Mouse (Mus musculus): ENCODE measurements around the gene Lrrc31. TPM values are rescaled to one million over a fixed set of nuclear protein-coding genes. Genes with fewer than 3 reads are reported as not detected.

Lrrc31 gene
- polyA plus RNA-seq, 1 experiment = not detected

GRCm38 (mm10) chr3:30646761-30647160 lies 52.9 kb downstream of the Lrrc31 start:
- no peak overlapping the region for H3K4me3 ChIP-seq (ENCODE audit: insufficient read depth, low read length)
- peaks cover 11% of the 10 kb centered on the region for H3K4me1 ChIP-seq (ENCODE audit: control insufficient read depth, insufficient read depth, low read length)
- TF ChIP-seq POLR2A (IDR thresholded peaks at IDR 0.05; ENCODE audit: borderline replicate concordance, low read depth, low read length) (no peak), CTCF (IDR thresholded peaks at IDR 0.05; ENCODE audit: low read depth, low read length) (no peak)
- no peak overlapping the region for H3K27ac ChIP-seq (ENCODE audit: insufficient read depth, low read depth, low read length)

GRCm38 (mm10) chr3:30644207-30644606 lies 55.4 kb downstream of the Lrrc31 start, which contains the start of gene Lrriq4:
Lrriq4 (plus strand) TSS chr3:30644507.
- Histone ChIP-seq H3K4me1 (ENCODE audit: control insufficient read depth, insufficient read depth, low read length) (peaks cover 14% of the 10 kb centered on the region), H3K4me3 (ENCODE audit: insufficient read depth, low read length) (no peak within 1 kb of the TSS), H3K27ac (ENCODE audit: insufficient read depth, low read depth, low read length) (no peak within 1 kb of the TSS)
- TF ChIP-seq CTCF (IDR thresholded peaks at IDR 0.05; ENCODE audit: low read depth, low read length) = no peak
- TF ChIP-seq POLR2A (IDR thresholded peaks at IDR 0.05; ENCODE audit: borderline replicate concordance, low read depth, low read length) = no peak

GRCm38 (mm10) chr3:30635629-30636028 lies 64.0 kb downstream of the Lrrc31 start:
- Histone ChIP-seq H3K27ac (ENCODE audit: insufficient read depth, low read depth, low read length) (no peak overlapping the region), H3K4me3 (ENCODE audit: insufficient read depth, low read length) (no peak overlapping the region), H3K4me1 (ENCODE audit: control insufficient read depth, insufficient read depth, low read length) (peaks cover 7% of the 10 kb centered on the region)
- TF ChIP-seq CTCF (IDR thresholded peaks at IDR 0.05; ENCODE audit: low read depth, low read length) = no peak
- TF ChIP-seq POLR2A (IDR thresholded peaks at IDR 0.05; ENCODE audit: borderline replicate concordance, low read depth, low read length) = no peak

GRCm38 (mm10) chr3:30633681-30634080 lies 66.0 kb downstream of the Lrrc31 start:
- H3K4me3 ChIP-seq (ENCODE audit: insufficient read depth, low read length) = no peak overlapping the region
- H3K27ac ChIP-seq (ENCODE audit: insufficient read depth, low read depth, low read length) = no peak overlapping the region
- TF ChIP-seq POLR2A (IDR thresholded peaks at IDR 0.05; ENCODE audit: borderline replicate concordance, low read depth, low read length) (no peak), CTCF (IDR thresholded peaks at IDR 0.05; ENCODE audit: low read depth, low read length) (no peak)
- H3K4me1 ChIP-seq (ENCODE audit: control insufficient read depth, insufficient read depth, low read length) = no peaks in the 10 kb centered on the region

Other genes starting within 250 kb of the Lrrc31 start
- not detected in 2 replicates for gene Mecom, start 151.8 kb downstream of the Lrrc31 start, polyA plus RNA-seq (2012; ENCODE audit: insufficient read depth, insufficient read length, missing spikeins)
- gene Actrt3, start 99.9 kb downstream of the Lrrc31 start, polyA plus RNA-seq (2012; ENCODE audit: insufficient read depth, insufficient read length, missing spikeins) = not detected in 2 replicates
- gene Mynn, start 97.8 kb downstream of the Lrrc31 start, polyA plus RNA-seq (2012; ENCODE audit: insufficient read depth, insufficient read length, missing spikeins) = 11.2 and 13.5 TPM in 2 replicates
- gene Lrriq4, start 55.3 kb downstream of the Lrrc31 start, polyA plus RNA-seq (2012; ENCODE audit: insufficient read depth, insufficient read length, missing spikeins) = not detected in 2 replicates
- gene Lrrc34, start 52.0 kb downstream of the Lrrc31 start, polyA plus RNA-seq (2012; ENCODE audit: insufficient read depth, insufficient read length, missing spikeins) = not detected in 2 replicates
- not detected in 2 replicates for gene Samd7, start 46.5 kb upstream of the Lrrc31 start, polyA plus RNA-seq (2012; ENCODE audit: insufficient read depth, insufficient read length, missing spikeins)
- 104 and 114 TPM in 2 replicates for gene Sec62, start 93.0 kb upstream of the Lrrc31 start, polyA plus RNA-seq (2012; ENCODE audit: insufficient read depth, insufficient read length, missing spikeins)
- 20.3 and 24.8 TPM in 2 replicates for gene Gpr160, start 156.1 kb upstream of the Lrrc31 start, polyA plus RNA-seq (2012; ENCODE audit: insufficient read depth, insufficient read length, missing spikeins)

Data from bone marrow macrophage, adult 2 months (primary cell).